Mouse (Mus musculus): ENCODE data around the gene Tubgcp2.

GRCm38 (mm10) chr7:139967175-139967574 is 69.3 kb downstream of the Tubgcp2 start:
- TF ChIP-seq CTCF (IDR thresholded peaks at IDR 0.05; ENCODE audit: low read depth) (no peak), EP300 (IDR thresholded peaks at IDR 0.05; ENCODE audit: low read depth) (no peak)

Measured in heart, postnatal 0 days (tissue).